Comparison of ENCODE assay signal across 15 mouse cellular contexts in the genomic region with DNA sequence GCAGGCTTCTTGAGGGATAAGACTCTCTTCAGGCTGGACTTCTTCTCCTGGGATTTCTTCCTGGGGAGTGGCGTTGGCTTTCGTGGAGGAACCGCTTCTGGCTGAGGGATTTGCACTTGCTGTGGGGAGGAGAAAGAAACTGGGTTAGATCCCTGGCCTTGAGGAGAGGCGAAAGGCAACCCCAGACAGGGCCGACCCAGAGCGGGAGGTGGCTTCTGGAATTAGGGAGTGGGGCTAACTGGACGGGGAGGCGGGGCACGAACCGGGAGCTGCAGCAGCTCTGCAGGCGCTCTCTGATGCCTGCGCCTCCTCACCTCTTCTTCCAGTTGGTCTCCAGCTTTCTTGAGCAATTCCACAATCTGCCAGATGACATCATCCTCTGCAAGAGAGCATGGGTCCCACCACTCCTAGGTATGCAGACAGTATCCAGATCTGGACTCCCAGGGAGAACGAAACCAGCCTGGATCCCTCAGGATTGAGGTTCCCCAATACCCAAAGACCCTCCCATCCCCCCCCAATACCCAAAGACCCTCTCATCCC. TPM values are rescaled to one million over a fixed set of nuclear protein-coding genes. Genes with fewer than 3 reads are reported as not detected.
DNase-seq lines count a peak whose midpoint lies in the region; ATAC-seq lines count a peak whose summit lies in the region.
"Had no signal": no experiment of that assay in that cellular context is flagged by ENCODE, and none has a peak within 500 bp of the region (broad histone marks: within the 10 kb centered on the region; RNA-seq: fewer than 3 reads in every experiment).

No protein-coding gene starts in this region.

- H3K9me3 ChIP-seq in embryonic facial prominence, embryonic 10.5 days: no peaks in the 10 kb centered on the region
- no peaks in the 10 kb centered on the region for H3K9me3 ChIP-seq in midbrain, embryonic 11.5 days (ENCODE audit: control insufficient read depth, low read length)

- H3K27ac ChIP-seq in embryonic facial prominence, embryonic 10.5 days (replicated peaks): no peak overlapping the region
- H3K27ac ChIP-seq in midbrain, embryonic 11.5 days (ENCODE audit: low read depth, low read length): no peak overlapping the region
- H3K27ac ChIP-seq: liver, embryonic 14.5 days had no signal

- 68% methylated on average over 13 of the region's 13 CpGs for WGBS in embryonic facial prominence, embryonic 10.5 days
- WGBS in midbrain, embryonic 11.5 days: 68% methylated on average over 13 of the region's 13 CpGs

- H3K4me2 ChIP-seq in midbrain, embryonic 11.5 days: no peak overlapping the region
- H3K4me2 ChIP-seq: heart, embryonic 12.5 days had no signal

- H3K4me3 ChIP-seq in embryonic facial prominence, embryonic 10.5 days: peak overlapping the region; percentile 11; the same call in 1 of the 2 replicates
- H3K4me3 ChIP-seq in midbrain, embryonic 11.5 days (ENCODE audit: low read depth, low read length): no peak overlapping the region
- H3K4me3 ChIP-seq: heart, embryonic 12.5 days had no signal

- ATAC-seq in frontal cortex, adult (ENCODE audit: low TSS enrichment): peak; percentile 28; the same call in 1 of the 2 replicates
- ATAC-seq in midbrain, embryonic 11.5 days (ENCODE audit: low FRiP score): no peak

- no peaks in the 10 kb centered on the region for H3K36me3 ChIP-seq in embryonic facial prominence, embryonic 10.5 days (replicated peaks)
- no peaks in the 10 kb centered on the region for H3K36me3 ChIP-seq in midbrain, embryonic 11.5 days (ENCODE audit: control insufficient read depth, insufficient read depth, low read length)
- H3K36me3 ChIP-seq: heart, embryonic 12.5 days had no signal

- peaks cover 28% of the 10 kb centered on the region for H3K4me1 ChIP-seq in embryonic facial prominence, embryonic 10.5 days
- H3K4me1 ChIP-seq in midbrain, embryonic 11.5 days (ENCODE audit: control insufficient read depth, insufficient read depth, low read length): peaks cover 12% of the 10 kb centered on the region

- DNase-seq in frontal cortex, postnatal 10 days (ENCODE audit: low spot score in 2 of 2): no peak
- peak; percentile 26 for DNase-seq in 3134 (ENCODE audit: extremely low read depth, insufficient read length, low spot score)
- no peak for DNase-seq in embryonic facial prominence, embryonic 10.5 days (ENCODE audit: low spot score)
- no peak for DNase-seq in midbrain, embryonic 11.5 days (ENCODE audit: low spot score, missing footprints)
- DNase-seq in thymus, postnatal 36 days: no peak
- no peak for DNase-seq in thymus, postnatal 4 days
- no peak for DNase-seq in adrenal gland, postnatal 36 days

- 0 out of 2 replicates have a peak overlapping the region, but pooled peaks have one; percentile 17 for H3K9ac ChIP-seq in midbrain, embryonic 11.5 days (ENCODE audit: low read length)
- H3K9ac ChIP-seq: heart, embryonic 12.5 days; liver, embryonic 14.5 days had no signal

- H3K27me3 ChIP-seq in embryonic facial prominence, embryonic 10.5 days (replicated peaks; ENCODE audit: low read depth, poor library complexity, severe bottlenecking): peaks cover 40% of the 10 kb centered on the region
- peaks cover 2% of the 10 kb centered on the region; the same call in 1 of the 2 replicates for H3K27me3 ChIP-seq in midbrain, embryonic 11.5 days (ENCODE audit: control insufficient read depth, insufficient read depth, low read length)

RNA-seq across cellular contexts. Expression of a gene that starts 9.7 kb away (rescaled TPM):
- polyA plus RNA-seq in embryonic facial prominence, embryonic 10.5 days (2016; fragmentation: Nextera tagmentation; extraction: Ambion mirVana): 0.10 and 0.17 TPM in 2 replicates
- polyA plus RNA-seq in midbrain, embryonic 11.5 days (2014; fragmentation: Nextera tagmentation; extraction: Ambion mirVana): 0.10 TPM in 1 of 2 replicates, not detected in the other
- total RNA-seq in adrenal gland, postnatal 36 days (2021): not detected

RNA-seq across cellular contexts. Expression of a gene that starts 38.2 kb away (rescaled TPM):
- 0.20 TPM in 1 of 2 replicates, not detected in the other for polyA plus RNA-seq in embryonic facial prominence, embryonic 10.5 days (2016; fragmentation: Nextera tagmentation; extraction: Ambion mirVana)
- polyA plus RNA-seq in midbrain, embryonic 11.5 days (2014; fragmentation: Nextera tagmentation; extraction: Ambion mirVana): not detected in 2 replicates
- total RNA-seq in adrenal gland, postnatal 36 days (2021): not detected
- total RNA-seq: common myeloid progenitor, adult 5-6 weeks; gastrocnemius, postnatal 14 days; left cerebral cortex, postnatal 10 days had no signal
- polyA plus RNA-seq: heart, embryonic 12.5 days; intestine, embryonic 14.5 days; neural tube, embryonic 11.5 days had no signal

RNA-seq across cellular contexts. Expression of a gene that starts 46.3 kb away (rescaled TPM):
- 125 and 126 TPM in 2 replicates for polyA plus RNA-seq in embryonic facial prominence, embryonic 10.5 days (2016; fragmentation: Nextera tagmentation; extraction: Ambion mirVana)
- polyA plus RNA-seq in midbrain, embryonic 11.5 days (2014; fragmentation: Nextera tagmentation; extraction: Ambion mirVana): 92.4 and 97.4 TPM in 2 replicates
- total RNA-seq in adrenal gland, postnatal 36 days (2021): 10 to 100 TPM; 54.8 to 60.0 TPM

RNA-seq across cellular contexts. Expression of a gene that starts 47.2 kb away (rescaled TPM):
- polyA plus RNA-seq in embryonic facial prominence, embryonic 10.5 days (2016; fragmentation: Nextera tagmentation; extraction: Ambion mirVana): 0.09 TPM in 1 of 2 replicates, not detected in the other
- polyA plus RNA-seq in midbrain, embryonic 11.5 days (2014; fragmentation: Nextera tagmentation; extraction: Ambion mirVana): not detected in 2 replicates
- total RNA-seq in adrenal gland, postnatal 36 days (2021): under 1 TPM in 1 of 2 experiments, not detected in 1; 0.23 TPM
- total RNA-seq: common myeloid progenitor, adult 5-6 weeks had no signal
- polyA plus RNA-seq: neural tube, embryonic 11.5 days had no signal
